Mouse (Mus musculus) lung, postnatal 0 days (tissue): Measurements from ENCODE around the gene Rrad.

Experiments used
- CTCF ChIP-seq: IDR thresholded peaks from 2 replicates; pipeline ENCODE4 v1.5.1; 2016; ENCODE audit warnings: antibody characterized with exemption, mild to moderate bottlenecking
- EP300 ChIP-seq: IDR thresholded peaks from 2 replicates; pipeline ENCODE4 v1.6.1; 2016; ENCODE audit warnings: antibody characterized with exemption, mild to moderate bottlenecking, control low read depth

GRCm38 (mm10) chr8:104655614-104656013, 24.5 kb upstream of the Rrad start:
- no peak for TF ChIP-seq CTCF
- TF ChIP-seq EP300 = no peak
